Mouse (Mus musculus): ENCODE data around the gene Agt. TPM values are rescaled to one million over a fixed set of nuclear protein-coding genes. Genes with fewer than 3 reads are reported as not detected.

The Agt gene
- polyA plus RNA-seq, 1 experiment from 2014 or later: not detected

- 10% methylated on average over 50 of the region's 50 CpGs for WGBS
- H3K36me3 ChIP-seq (replicated peaks): peaks cover 7% of the 10 kb centered on the region
Measured at GRCm38 (mm10) chr8:124520249-124521080, 49.0 kb downstream of the Agt start, which contains the start of gene Cog2. Gene Cog2, plus strand, starts transcription at chr8:124520767.

GRCm38 (mm10) chr8:124517142-124517541 is 52.4 kb downstream of the Agt start:
- no peaks in the 10 kb centered on the region for H3K27me3 ChIP-seq (ENCODE audit: poor library complexity, severe bottlenecking)
- no peaks in the 10 kb centered on the region for H3K9me3 ChIP-seq
- H3K4me3 ChIP-seq: no peak overlapping the region
- no peaks in the 10 kb centered on the region for H3K36me3 ChIP-seq (replicated peaks)
- DNase-seq (ENCODE audit: extremely low spot score, low spot score): no peak
- WGBS: 78% methylated on average over 6 of the region's 6 CpGs
- H3K27ac ChIP-seq: no peak overlapping the region
- H3K4me1 ChIP-seq: peaks cover 16% of the 10 kb centered on the region

More at GRCm38 (mm10) chr8:124520249-124521080, 49.0 kb downstream of the Agt start, which contains the start of gene Cog2:
- H3K4me1 ChIP-seq: peaks cover 17% of the 10 kb centered on the region
- peak within 1 kb of the TSS; percentile 90 for H3K4me3 ChIP-seq
- no peaks in the 10 kb centered on the region for H3K9me3 ChIP-seq
- H3K27me3 ChIP-seq (ENCODE audit: poor library complexity, severe bottlenecking): no peaks in the 10 kb centered on the region
- peak within 1 kb of the TSS; percentile 83 for H3K27ac ChIP-seq
- DNase-seq (ENCODE audit: extremely low spot score, low spot score): peak; percentile 93

- DNase-seq (ENCODE audit: extremely low spot score, low spot score): no peak
- H3K4me3 ChIP-seq: no peak overlapping the region
- H3K9me3 ChIP-seq: no peaks in the 10 kb centered on the region
- H3K4me1 ChIP-seq: peaks cover 10% of the 10 kb centered on the region
- no peaks in the 10 kb centered on the region for H3K27me3 ChIP-seq (ENCODE audit: poor library complexity, severe bottlenecking)
- no peak overlapping the region for H3K27ac ChIP-seq
- H3K36me3 ChIP-seq (replicated peaks): no peaks in the 10 kb centered on the region
- WGBS: 78% methylated on average over 6 of the region's 6 CpGs
Measured at GRCm38 (mm10) chr8:124516525-124516924, 53.0 kb downstream of the Agt start.

- no peak for DNase-seq (ENCODE audit: extremely low spot score, low spot score)
- Histone ChIP-seq H3K4me3 (no peak overlapping the region), H3K27me3 (ENCODE audit: poor library complexity, severe bottlenecking) (no peaks in the 10 kb centered on the region), H3K9me3 (no peaks in the 10 kb centered on the region), H3K36me3 (replicated peaks) (no peaks in the 10 kb centered on the region), H3K4me1 (peaks cover 5% of the 10 kb centered on the region), H3K27ac (no peak overlapping the region)
- WGBS: 74% methylated on average over 3 of the region's 3 CpGs
Measured at GRCm38 (mm10) chr8:124516039-124516438, 53.5 kb downstream of the Agt start.

- 70% methylated on average over 3 of the region's 3 CpGs for WGBS
- Histone ChIP-seq H3K27ac (no peak overlapping the region), H3K36me3 (replicated peaks) (no peaks in the 10 kb centered on the region), H3K4me1 (no peaks in the 10 kb centered on the region), H3K27me3 (ENCODE audit: poor library complexity, severe bottlenecking) (no peaks in the 10 kb centered on the region), H3K9me3 (no peaks in the 10 kb centered on the region), H3K4me3 (no peak overlapping the region)
- DNase-seq (ENCODE audit: extremely low spot score, low spot score): no peak
Measured at GRCm38 (mm10) chr8:124509156-124509555, 60.4 kb downstream of the Agt start.

- Histone ChIP-seq H3K4me3 (no peak overlapping the region), H3K4me1 (no peaks in the 10 kb centered on the region), H3K27ac (no peak overlapping the region), H3K9me3 (peaks cover 7% of the 10 kb centered on the region), H3K36me3 (replicated peaks) (no peaks in the 10 kb centered on the region), H3K27me3 (ENCODE audit: poor library complexity, severe bottlenecking) (no peaks in the 10 kb centered on the region)
- no peak for DNase-seq (ENCODE audit: extremely low spot score, low spot score)
- WGBS: 75% methylated on average over 6 of the region's 6 CpGs
Measured at GRCm38 (mm10) chr8:124508321-124508695, 61.2 kb downstream of the Agt start.

GRCm38 (mm10) chr8:124507572-124508320 is 61.8 kb downstream of the Agt start:
- H3K36me3 ChIP-seq (replicated peaks): no peaks in the 10 kb centered on the region
- H3K4me1 ChIP-seq: no peaks in the 10 kb centered on the region
- DNase-seq (ENCODE audit: extremely low spot score, low spot score): no peak
- no peaks in the 10 kb centered on the region for H3K27me3 ChIP-seq (ENCODE audit: poor library complexity, severe bottlenecking)
- H3K9me3 ChIP-seq: peaks cover 10% of the 10 kb centered on the region
- H3K27ac ChIP-seq: no peak overlapping the region
- WGBS: 81% methylated on average over 8 of the region's 8 CpGs
- H3K4me3 ChIP-seq: no peak overlapping the region

Other genes with a start within 250 kb of the Agt start
- 1.9 and 2.5 TPM in 2 replicates for gene Pgbd5, start 130.0 kb downstream of the Agt start, polyA plus RNA-seq (2016; fragmentation: Nextera tagmentation; extraction: Ambion mirVana)
- 45.5 and 45.7 TPM in 2 replicates for gene Cog2, start 48.9 kb downstream of the Agt start, polyA plus RNA-seq (2016; fragmentation: Nextera tagmentation; extraction: Ambion mirVana)
- gene Capn9, start 6.4 kb upstream of the Agt start, polyA plus RNA-seq (2016; fragmentation: Nextera tagmentation; extraction: Ambion mirVana): not detected in 2 replicates
- gene 2310022B05Rik, start 93.7 kb upstream of the Agt start, polyA plus RNA-seq (2016; fragmentation: Nextera tagmentation; extraction: Ambion mirVana): 17.9 and 18.2 TPM in 2 replicates
- gene Ttc13, start 152.3 kb upstream of the Agt start, polyA plus RNA-seq (2016; fragmentation: Nextera tagmentation; extraction: Ambion mirVana): 50.1 and 51.8 TPM in 2 replicates
- gene Arv1, start 152.4 kb upstream of the Agt start, polyA plus RNA-seq (2016; fragmentation: Nextera tagmentation; extraction: Ambion mirVana): 32.6 and 40.3 TPM in 2 replicates
- gene Fam89a, start 182.1 kb upstream of the Agt start, polyA plus RNA-seq (2016; fragmentation: Nextera tagmentation; extraction: Ambion mirVana): 1.8 and 2.3 TPM in 2 replicates
- 0.18 and 0.35 TPM in 2 replicates for gene Trim67, start 223.4 kb upstream of the Agt start, polyA plus RNA-seq (2016; fragmentation: Nextera tagmentation; extraction: Ambion mirVana)